Mouse (Mus musculus) kidney, adult 8-10 months (tissue): ENCODE results near the gene Naip6.
"Not testable (repeated sequence)": the region's sequence is repeated elsewhere in the genome, so short reads cannot be mapped to it uniquely, and the experiment has no call there.

ENCODE experiments used
- DNase-seq, 2 experiments: peaks; one replicate each; pipeline ENCODE4 v3.0.0; 2022

The Naip6 gene

DNA sequence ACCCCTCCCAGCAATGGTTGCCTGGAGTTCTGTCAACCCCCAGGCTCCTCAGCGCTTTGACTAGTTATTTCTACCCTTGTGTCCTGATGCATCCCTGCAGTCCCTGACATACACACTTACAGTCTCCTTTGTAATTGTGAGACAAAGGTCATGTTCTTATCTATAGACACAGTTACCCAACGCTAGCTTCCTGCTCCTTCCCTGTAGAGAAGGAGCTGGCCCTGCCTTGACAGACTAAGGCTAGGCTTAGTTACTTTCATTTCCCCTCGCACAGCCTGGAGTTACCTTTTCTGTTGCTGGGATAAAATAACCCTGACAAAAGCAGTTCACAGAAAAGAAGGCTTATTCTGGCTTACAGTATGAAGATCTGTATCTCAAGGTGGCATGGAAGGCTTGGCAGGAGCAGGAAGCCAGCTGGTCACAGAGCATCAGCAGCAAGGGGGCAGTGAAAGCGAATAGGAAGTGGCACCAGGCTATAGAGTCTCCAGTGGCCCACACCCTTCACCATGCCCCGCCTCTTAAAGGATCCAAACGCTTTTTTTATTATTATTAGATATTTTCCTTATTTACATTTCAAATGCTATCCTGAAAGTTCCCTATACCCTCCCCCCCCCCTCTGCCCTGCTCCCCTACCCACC, at the start of gene Naip6:
TSS of gene Naip6 (minus strand) at position 419 of the 638 bp plus-strand sequence.
- not testable (repeated sequence) for DNase-seq

DNA sequence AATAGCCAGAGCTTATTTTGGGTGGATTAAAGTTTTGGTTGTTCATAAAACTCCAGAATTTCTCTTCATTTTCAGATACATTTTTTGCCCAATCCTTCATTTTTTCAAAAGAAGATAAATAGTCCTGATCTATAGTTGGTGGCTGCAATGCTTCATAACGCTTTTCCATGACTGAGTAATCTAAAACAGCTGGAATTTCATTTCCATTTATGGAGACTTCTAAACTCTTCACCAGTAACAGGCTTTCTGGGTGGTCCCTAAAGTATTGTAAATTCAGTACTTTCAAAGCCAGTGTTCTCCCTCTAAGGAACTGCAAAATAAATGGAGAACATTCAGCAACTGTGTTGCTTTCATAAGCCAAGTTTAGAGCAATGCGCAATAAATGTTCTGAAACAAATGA, 34.8 kb upstream of the Naip6 start:
- DNase-seq, result not testable (repeated sequence)

DNA sequence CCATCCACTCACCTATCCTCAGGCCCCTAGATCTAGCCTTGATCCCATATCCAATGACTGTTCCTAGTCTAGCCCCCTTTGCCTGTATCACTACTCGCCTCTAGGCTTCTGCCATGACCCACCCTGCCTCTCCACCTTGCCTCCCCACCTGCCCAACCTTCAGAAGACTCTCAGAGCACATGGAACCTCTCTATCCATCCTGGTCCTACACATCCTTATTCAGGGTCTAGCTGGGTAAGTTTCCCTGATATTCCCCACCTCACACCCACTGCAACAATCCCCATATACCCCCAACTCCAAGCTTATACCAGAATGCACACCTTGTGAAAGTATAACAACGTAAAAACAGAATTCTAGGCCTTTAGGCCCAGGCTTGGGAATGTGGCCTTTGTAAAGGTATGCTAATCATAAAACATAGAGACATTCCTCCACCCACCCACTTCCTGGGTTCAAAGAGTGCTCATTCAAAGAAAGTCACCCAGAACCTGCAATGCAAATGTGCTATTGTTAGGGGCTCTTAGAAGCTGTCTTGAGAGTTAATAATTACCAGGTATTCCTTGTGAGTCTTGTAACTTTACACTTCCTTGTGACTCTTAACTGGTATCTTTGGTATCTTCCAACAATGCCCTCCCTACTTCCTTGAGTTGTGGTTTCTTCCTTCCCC, 32.2 kb upstream of the Naip6 start:
- DNase-seq, result not testable (repeated sequence)

DNA sequence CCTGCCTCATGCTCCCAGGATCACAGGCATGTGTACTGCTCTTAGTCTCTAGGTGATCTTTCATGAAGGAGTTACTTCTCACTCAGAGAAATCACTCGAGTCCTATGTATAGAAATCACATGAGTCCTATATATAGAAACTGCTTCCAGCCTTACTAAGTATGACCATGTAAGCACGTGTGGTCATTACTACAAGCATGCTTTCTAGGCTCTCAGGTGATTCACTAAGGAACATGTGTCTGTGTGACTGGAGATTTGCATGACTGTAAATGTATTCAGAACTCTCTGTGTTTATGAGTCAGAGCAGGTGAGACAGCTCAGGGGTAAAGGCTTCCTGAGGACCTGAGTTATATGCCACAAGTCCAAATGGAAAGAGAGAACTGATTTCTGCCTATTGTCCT, 24.3 kb upstream of the Naip6 start:
- DNase-seq, result no peak

DNA sequence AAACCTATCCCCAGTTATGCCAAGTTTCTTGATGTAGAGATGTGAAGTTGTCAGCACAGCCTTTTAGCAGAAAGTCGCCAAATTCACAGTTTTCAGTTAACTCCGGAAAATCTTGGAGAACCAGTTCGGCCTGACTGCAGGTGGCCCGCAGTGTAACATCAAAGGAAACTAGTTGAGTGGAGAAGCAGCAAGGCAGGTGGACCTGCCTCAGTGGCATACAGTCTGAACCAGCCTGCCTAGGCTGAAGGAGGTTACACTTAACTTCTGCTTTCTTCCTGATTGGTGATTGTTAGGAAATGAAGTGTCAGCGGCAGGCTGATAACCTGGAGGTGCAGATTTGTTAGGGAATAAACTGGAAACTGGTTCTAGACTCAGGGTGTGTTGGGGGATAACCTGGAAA, 14.3 kb upstream of the Naip6 start:
- DNase-seq, result not testable (repeated sequence)

DNA sequence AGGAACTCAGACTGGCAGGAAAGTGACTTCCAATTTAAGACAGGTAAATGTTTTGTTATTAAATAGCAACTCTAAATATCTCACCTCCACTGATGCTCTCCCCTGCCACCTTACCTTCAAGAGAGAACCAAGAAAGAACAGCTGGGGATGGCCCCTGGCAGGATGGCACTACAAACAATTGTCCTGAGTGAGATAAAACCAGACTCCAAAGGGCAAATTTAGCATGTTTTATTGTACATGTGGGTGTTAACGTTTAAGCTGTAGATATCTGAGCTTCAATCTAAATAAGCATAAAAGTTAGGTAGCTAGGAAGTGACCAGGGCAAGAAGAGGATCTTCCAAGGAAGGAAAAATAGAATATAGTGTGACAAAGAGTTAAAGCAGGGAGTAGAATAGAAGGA, 11.4 kb upstream of the Naip6 start:
- DNase-seq, result not testable (repeated sequence)

DNA sequence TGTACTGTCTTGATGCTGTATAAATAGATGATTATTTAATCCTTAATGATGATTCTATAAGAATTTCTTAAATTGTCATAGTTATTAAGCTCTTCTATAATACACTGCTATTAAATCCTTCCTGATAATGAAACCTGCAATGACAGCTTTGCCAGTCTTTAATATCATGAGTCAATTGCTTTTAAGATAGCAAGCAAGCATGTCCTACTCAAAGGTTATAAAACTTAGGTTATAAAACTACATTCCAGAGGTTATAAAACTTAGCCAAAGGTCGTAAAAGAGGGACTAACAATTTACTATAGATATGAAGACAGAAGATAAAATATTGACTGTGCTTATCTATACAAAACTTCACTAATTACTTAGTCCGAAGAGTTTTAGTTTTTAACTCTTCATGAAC, 10.6 kb upstream of the Naip6 start:
- DNase-seq, result not testable (repeated sequence)

DNA sequence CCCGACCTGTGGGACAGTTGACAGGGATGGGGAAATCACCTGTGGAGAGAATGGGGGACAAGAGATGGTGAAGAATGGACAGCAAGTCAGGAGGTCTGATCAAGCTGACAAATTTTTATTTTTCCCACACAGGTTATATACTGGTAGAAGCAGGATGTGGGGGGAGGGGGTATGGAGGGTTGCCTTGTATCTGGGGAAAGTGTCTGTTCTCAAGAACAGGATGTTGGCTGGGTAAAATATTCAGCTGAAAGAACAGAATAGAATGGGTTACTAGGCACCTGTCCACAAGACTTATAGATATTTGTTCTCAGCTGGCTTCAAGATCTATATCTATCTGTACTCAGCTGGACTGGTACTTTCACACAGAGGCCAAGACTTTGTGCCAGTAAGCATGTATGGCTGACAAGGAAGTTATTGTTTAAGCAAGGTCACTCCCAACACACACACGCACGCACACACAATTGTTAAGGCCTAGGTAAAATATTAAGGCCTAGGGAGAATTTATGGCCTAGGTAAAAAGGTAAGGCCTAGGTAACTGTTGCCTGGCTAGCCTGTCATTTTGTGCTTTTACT, 4.9 kb upstream of the Naip6 start:
- not testable (repeated sequence) for DNase-seq

DNA sequence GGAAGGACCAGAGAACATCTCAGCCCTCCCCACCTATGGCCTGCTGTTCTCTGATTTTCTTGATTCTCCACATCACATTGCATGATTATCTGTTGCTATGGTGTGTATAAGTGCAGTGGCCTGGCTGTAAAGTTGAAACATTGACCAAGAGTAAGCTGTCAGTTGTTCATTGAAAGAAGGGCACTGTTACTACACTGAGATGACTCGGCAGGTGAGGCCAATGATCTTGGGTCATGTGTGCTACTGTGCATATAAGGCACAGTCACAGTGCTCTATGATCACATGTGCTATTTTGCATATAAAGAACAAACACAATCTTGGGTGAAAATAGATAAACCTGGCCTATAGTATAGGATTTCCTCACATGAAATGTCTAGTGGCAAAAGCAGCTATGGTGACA, 32.9 kb downstream of the Naip6 start:
- no peak for DNase-seq

DNA sequence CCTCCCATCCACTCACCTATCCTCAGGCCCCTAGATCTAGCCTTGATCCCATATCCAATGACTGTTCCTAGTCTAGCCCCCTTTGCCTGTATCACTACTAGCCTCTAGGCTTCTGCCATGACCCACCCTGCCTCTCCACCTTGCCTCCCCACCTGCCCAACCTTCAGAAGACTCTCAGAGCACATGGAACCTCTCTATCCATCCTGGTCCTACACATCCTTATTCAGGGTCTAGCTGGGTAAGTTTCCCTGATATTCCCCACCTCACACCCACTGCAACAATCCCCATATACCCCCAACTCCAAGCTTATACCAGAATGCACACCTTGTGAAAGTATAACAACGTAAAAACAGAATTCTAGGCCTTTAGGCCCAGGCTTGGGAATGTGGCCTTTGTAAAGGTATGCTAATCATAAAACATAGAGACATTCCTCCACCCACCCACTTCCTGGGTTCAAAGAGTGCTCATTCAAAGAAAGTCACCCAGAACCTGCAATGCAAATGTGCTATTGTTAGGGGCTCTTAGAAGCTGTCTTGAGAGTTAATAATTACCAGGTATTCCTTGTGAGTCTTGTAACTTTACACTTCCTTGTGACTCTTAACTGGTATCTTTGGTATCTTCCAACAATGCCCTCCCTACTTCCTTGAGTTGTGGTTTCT, 45.9 kb downstream of the Naip6 start:
- DNase-seq, result not testable (repeated sequence)

DNA sequence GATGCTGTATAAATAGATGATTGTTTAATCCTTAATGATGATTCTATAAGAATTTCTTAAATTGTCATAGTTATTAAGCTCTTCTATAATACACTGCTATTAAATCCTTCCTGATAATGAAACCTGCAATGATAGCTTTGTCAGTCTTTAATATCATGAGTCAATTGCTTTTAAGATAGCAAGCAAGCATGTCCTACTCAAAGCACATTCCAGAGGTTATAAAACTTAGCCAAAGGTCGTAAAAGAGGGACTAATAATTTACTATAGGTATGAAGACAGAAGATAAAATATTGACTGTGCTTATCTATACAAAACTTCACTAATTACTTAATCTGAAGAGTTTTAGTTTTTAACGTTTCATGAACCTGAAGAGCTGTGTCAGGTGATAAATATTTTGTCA, 60.5 kb downstream of the Naip6 start:
- not testable (repeated sequence) for DNase-seq

DNA sequence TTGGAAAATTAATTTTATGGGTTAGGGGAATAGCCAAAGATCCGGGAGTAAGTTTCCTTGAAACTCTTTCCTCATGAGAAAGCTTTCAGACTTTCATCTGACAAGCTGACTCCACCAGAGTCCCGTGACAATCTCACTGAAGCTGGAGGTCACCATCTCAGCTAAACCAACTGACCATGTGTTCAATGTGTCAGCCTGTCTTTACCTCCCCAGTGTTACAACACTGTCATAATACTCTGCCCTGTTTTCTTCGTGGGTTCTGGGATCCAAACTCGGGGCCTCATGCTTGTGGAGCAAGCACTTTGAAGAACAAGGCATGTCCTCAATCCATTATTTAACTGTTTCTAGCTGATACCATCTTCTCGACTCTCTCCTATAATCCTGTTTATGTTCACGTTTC, 61.5 kb downstream of the Naip6 start:
- DNase-seq, result not testable (repeated sequence)

DNA sequence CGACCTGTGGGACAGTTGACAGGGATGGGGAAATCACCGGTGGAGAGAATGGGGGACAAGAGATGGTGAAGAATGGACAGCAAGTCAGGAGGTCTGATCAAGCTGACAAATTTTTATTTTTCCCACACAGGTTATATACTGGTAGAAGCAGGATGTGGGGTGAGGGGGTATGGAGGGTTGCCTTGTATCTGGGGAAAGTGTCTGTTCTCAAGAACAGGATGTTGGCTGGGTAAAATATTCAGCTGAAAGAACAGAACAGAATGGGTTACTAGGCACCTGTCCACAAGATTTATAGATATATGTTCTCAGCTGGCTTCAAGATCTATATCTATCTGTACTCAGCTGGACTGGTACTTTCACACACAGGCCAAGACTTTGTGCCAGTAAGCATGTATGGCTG, 65.6 kb downstream of the Naip6 start:
- DNase-seq, result not testable (repeated sequence)

DNA sequence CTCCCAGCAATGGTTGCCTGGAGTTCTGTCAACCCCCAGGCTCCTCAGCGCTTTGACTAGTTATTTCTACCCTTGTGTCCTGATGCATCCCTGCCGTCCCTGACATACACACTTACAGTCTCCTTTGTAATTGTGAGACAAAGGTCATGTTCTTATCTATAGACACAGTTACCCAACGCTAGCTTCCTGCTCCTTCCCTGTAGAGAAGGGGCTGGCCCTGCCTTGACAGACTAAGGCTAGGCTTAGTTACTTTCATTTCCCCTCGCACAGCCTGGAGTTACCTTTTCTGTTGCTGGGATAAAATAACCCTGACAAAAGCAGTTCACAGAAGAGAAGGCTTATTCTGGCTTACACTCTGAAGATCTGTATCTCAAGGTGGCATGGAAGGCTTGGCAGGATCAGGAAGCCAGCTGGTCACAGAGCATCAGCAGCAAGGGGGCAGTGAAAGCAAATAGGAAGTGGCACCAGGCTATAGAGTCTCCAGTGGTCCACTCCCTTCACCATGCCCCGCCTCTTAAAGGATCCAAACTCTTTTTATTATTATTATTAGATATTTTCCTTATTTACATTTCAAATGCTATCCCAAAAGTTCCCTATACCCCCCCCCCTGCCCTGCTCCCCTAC, 70.5 kb downstream of the Naip6 start:
- not testable (repeated sequence) for DNase-seq

DNA sequence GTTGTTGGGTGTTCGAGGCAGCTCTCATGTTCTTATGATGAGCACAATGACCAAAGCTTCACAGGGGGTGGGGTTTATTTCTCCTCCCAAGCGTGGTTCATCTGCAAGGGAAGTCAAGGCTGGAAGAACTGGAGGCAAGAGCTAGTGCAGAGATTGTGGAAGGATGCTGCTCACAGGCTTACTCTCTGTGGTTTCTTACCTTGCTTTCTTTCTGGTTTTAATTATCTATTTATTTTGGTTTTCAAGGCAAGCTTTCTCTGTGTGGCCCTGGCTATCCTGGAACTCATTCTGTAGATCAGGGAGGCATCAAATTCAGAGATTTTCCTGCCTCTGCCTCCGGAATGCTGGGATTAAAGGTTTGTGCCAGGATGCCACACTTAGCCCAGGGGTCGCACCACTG, 71.3 kb downstream of the Naip6 start, which contains the start of gene Naip5:
TSS of gene Naip5 (minus strand) at position 101 of the 400 bp plus-strand sequence.
- not testable (repeated sequence) for DNase-seq

DNA sequence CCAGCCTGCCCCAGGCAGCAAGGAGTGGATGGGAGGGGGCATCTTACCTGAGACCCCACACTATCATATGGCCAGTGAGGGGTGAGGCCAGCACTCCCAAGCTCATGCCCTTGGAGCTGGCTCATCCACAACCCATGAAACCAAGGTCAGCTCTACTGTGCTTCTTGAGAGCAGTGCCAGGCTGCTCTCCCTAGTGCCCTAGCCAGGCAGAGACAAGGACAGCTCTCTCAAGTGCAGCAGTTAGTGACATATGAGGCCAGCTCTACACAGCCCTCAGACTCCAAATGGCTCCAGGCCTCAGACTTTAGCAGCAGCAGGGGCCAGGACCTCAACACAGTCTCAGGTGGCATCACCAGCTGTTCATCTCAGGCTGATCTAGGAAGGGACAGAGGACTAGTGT, 73.8 kb downstream of the Naip6 start:
- DNase-seq, result no peak
